Mouse (Mus musculus) layer of hippocampus, adult 2 months (tissue): ENCODE data around the gene Atf6b. TPM values are rescaled to one million over a fixed set of nuclear protein-coding genes. Genes with fewer than 3 reads are reported as not detected.

Experiments used
- DNase-seq, 2 experiments: peaks; one replicate each; pipeline ENCODE4 v3.0.0; 2022; ENCODE audit warnings: low spot score in 2 of 2
- H3K27ac ChIP-seq: fragments of 200-600 bp; 2 replicates; pipeline ENCODE4 v1.8.1; 2022
- H3K4me3 ChIP-seq: fragments of 200-600 bp; 2 replicates; pipeline ENCODE4 v1.8.1; 2022; ENCODE audit warnings: mild to moderate bottlenecking
- CTCF ChIP-seq: fragments of 200-600 bp; conservative IDR thresholded peaks from 2 replicates; pipeline ENCODE4 v1.8.1; 2022; ENCODE audit warnings: antibody characterized with exemption, mild to moderate bottlenecking, moderate library complexity
- total RNA-seq, 2 experiments: library from RNA; stranded (reverse); gene quantifications; 2 replicates each; pipeline ENCODE4 v1.2.3; 2021

Gene Atf6b
- total RNA-seq, 2 experiments from 2014 or later: 92.0 to 93.2 TPM

DNA sequence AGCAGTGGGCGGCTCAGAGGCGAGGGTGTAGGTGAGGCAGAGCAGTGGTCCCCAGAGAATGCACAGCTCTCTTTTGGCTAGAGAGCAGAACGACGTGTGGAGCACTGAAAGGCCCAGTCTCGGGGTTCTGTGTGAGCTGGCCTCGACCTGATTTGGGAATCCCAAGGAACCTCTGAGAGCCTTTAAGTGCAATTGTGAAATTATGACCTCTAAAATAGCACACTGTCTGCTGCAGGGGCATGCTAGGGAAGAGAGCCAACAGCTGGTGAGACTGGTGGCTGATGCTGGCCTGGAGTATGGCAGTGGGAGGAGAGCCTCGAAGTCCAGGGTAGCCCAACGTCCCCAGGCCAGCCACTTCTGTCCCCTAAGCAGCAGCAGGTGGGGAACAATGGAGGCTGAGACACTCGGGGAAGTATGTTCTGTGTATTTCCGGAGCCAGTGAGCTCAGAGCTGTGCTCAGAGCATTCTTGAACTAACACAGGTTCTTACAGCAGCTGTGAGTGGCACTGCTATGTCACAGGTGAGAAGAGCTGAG, 36.8 kb downstream of the Atf6b start:
- TF ChIP-seq CTCF: no peak
- no peak overlapping the region for H3K4me3 ChIP-seq
- no peak overlapping the region for H3K27ac ChIP-seq
- no peak for DNase-seq

DNA sequence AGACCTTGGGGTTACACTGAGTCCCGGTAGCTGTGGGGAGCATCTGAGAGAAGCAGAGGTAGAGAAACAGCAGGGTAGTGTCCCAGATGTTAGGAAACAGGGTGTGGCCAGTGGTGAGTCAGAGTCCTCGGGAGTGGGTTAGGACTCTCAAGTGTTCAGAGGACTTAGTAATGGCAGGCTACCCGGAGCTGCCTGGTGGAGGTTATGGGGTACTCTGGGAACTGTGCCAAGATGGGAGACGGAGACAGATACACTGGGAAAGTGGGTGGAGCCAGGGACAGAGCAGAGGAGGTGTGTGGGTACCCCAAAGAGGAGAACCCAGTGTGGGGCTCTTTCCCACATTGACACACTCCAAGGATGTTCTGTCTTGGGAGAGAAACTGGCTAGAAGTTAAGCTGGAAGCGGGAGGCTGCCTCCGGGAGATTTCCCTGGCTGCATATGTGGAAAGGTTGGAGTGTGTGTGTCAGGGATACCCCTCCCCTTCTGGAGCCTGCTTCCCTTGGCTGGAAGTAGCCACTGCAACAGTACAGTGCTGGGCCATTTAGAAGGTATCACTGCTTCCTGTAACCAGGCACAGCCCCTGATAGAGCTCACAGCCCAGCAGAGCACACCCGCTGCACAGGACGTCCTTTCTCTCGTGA, 37.4 kb downstream of the Atf6b start:
- no peak overlapping the region for H3K27ac ChIP-seq
- TF ChIP-seq CTCF: no peak
- DNase-seq: no peak
- no peak overlapping the region for H3K4me3 ChIP-seq

DNA sequence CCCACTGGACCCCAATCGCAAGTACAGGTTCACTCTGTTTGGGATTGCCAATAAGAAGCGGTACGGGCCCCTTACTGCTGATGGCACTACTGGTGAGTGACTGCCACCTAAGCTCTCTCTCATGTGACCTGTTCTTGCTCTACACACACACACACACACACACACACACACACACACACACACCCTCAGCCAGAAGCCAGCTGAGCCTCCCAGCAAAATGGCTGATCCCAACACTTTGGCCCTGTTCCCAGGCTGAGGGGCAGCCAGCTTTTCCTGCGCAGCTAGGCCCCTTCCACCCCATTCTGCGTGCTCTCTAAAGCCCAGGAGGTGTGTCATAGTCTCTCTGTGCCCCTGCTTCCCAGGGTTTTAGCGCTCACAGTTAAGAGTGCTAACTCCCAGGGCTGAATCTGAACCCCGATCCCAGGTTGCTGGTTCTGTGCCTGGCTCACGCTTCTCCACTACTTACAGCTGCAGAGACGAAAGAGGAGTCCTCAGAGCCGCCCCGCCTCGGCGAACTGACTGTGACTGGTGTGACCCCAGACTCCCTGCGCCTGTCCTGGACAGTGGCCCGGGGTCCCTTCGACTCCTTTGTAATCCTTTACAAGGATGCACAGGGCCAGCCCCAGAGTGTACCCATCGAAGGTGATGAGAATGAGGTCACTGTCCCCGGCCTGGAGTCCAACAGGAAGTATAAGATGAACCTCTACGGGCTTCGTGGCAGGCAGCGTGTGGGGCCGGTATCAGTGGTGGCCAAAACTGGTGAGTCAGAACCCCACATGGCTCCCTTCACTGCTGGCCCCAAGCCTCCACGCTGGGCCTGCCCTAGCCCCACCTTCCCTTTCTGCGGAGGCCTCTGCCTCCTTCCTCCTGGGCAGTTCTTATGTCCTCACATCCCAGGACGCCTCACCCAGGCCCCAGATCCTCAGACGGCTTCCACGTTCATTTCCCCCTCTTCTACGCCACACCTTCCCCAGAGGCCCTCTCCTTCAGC, 38.5 kb downstream of the Atf6b start:
- TF ChIP-seq CTCF: no peak
- Histone ChIP-seq H3K4me3 (no peak overlapping the region), H3K27ac (no peak overlapping the region)
- no peak for DNase-seq

DNA sequence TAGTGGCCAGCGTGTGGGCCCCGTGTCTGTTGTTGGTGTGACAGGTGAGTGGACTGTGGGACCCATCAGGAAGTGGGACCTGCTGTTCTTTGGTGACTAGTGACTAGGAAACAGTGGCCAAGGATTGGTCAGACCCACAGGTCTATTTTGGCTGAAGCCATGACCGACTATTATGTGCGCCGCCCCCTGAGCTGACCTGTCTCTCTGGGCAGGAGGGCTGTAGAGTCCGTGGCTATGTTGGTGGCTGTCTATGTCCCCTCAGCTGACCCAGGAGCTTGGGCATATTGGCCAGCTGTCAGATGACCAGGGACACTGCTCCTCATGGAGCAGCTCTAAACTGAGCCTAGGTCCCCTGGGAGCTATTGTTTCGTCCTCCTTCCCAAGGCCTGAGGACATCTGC, 41.9 kb downstream of the Atf6b start:
- DNase-seq: no peak
- no peak for TF ChIP-seq CTCF
- H3K4me3 ChIP-seq: no peak overlapping the region
- H3K27ac ChIP-seq: no peak overlapping the region

DNA sequence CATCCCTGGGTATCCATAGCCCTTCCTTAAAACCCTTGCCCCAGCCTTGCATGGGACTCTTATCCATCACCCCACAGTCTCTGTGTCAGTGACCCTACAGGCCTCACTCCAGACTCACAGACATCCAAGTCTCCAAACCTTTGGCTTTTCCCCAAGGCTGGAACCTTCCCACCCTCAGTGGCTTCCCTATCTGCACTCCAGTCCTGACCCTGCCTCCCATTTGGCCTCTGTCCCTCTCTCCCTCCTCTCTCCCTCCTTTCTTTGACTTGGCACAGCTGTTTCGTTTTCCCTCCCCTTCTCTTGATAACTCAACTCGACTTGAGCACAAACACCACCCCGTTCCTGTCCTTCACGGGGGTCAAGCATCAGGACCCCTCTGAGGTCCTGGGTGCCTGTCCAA, 43.5 kb downstream of the Atf6b start:
- Histone ChIP-seq H3K27ac (no peak overlapping the region), H3K4me3 (no peak overlapping the region)
- DNase-seq: no peak
- TF ChIP-seq CTCF: no peak

DNA sequence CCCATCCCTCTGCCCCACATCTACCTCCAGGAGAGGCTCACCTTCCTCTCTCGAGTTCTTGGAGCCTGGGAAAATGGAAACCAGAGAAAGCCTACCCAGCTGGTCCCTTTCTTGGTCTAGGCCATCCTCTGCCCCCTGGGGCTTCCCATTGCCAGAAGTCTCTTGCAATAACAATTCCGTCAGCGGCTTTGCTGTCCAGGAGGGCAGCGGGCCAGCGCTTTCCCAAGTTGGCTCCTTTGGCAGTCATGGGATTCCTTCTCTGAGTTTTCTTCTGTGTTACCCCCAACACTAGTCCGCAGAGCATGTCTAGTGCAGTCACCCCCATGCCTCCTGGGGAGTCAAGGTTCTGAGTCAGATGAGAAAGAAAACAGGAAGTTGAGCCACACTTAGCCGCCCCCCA, 46.0 kb downstream of the Atf6b start:
- no peak for DNase-seq
- no peak overlapping the region for H3K27ac ChIP-seq
- TF ChIP-seq CTCF: no peak
- no peak overlapping the region for H3K4me3 ChIP-seq

DNA sequence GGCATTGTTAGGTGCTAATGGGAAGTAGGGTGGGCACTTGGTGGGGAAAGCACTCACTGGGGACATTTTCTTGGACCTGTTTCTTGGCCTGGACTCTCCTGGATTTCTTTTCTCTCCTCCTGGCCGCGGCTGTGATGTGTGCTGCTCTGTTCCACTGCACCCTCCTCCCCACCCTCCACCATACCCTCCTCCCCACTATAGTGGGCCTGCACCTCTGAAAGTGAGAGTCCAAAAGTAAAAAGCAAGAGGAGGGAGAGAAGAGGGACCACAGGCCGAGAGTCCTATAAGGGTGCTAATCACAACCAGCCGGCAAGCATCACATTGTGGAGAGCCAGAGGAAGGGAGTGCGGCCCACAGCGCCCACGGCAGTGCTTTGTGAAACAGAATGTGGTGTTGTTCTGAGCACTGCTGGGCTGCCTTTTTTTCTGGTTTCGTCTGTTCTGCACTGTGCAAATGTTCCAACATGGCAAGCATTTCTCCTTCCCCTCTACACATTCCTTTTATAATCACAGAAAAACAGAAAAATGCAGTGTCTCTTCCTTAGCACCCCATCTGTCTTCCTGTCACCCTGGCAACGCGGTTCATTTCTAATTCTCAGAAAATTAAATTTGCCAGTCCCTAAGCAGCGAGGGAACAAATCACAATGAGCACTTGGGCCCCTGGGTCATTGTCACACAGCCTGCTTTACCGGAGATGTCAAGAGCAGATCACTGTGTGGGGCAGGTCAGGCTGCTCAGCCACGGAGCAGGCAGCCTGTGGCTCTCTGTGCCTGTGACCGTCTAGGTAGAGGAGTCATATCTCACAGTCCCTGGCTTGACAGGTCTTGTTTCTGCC, 52.8 kb downstream of the Atf6b start:
- TF ChIP-seq CTCF: no peak; the same call in 1 of the 2 replicates
- no peak overlapping the region for H3K4me3 ChIP-seq
- peak overlapping the region; percentile 95 for H3K27ac ChIP-seq
- peak; percentile 78 to 91 for DNase-seq

DNA sequence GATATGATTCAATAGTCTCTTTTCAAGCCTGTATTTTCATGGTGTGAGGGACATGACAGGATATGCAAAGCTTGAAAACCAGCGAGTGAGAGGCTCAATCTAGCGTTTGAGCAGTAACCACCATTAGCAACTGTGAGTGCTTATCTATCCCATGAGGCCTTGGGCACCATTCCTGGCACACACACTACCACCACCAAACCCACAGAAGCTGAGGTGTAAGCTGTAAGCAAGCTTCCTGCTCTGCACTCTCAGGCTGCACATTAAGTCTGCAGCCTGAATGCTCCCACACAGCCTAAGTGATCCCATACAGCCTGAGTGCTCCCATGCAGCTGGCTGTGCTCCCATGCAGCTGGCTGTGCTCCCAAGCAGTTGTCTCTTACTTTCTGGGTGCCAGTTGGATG, 53.7 kb downstream of the Atf6b start:
- Histone ChIP-seq H3K4me3 (no peak overlapping the region), H3K27ac (peak overlapping the region; percentile 95)
- TF ChIP-seq CTCF: no peak
- peak in 1 of 2 experiments; percentile 36 for DNase-seq

Other genes starting within 250 kb of the Atf6b start
- gene BC051142, start 248.3 kb upstream of the Atf6b start, total RNA-seq: 1 to 10 TPM; 4.1 to 7.2 TPM
- not detected for gene Btnl4, start 169.8 kb upstream of the Atf6b start, total RNA-seq
- gene Btnl6, start 129.8 kb upstream of the Atf6b start, total RNA-seq: not detected
- gene Notch4, start 82.9 kb upstream of the Atf6b start, total RNA-seq: 10 to 100 TPM; 11.0 to 15.9 TPM
- gene Gpsm3, start 57.3 kb upstream of the Atf6b start, total RNA-seq: 1 to 10 TPM; 2.4 to 2.5 TPM
- gene Pbx2, start 55.9 kb upstream of the Atf6b start, total RNA-seq: 10 to 100 TPM; 66.9 to 69.5 TPM
- gene Ager, start 49.3 kb upstream of the Atf6b start, total RNA-seq: under 1 TPM; 0.79 to 0.83 TPM
- gene Rnf5, start 43.5 kb upstream of the Atf6b start, total RNA-seq: 10 to 100 TPM; 72.1 to 80.3 TPM
- 100 to 1,000 TPM; 153 to 160 TPM for gene Agpat1, start 42.9 kb upstream of the Atf6b start, total RNA-seq
- 1 to 10 TPM; 1.7 to 2.4 TPM for gene Egfl8, start 31.2 kb upstream of the Atf6b start, total RNA-seq
- gene Ppt2, start 18.6 kb upstream of the Atf6b start, total RNA-seq: 10 to 100 TPM; 46.8 to 55.8 TPM
- 100 to 1,000 TPM; 276 to 305 TPM for gene Prrt1, start 17.6 kb upstream of the Atf6b start, total RNA-seq
- gene Fkbpl, start 2.4 kb upstream of the Atf6b start, total RNA-seq: 10 to 100 TPM; 16.2 to 18.8 TPM
- gene Tnxb, start 23.4 kb downstream of the Atf6b start, total RNA-seq: 10 to 100 TPM; 10.9 to 11.0 TPM
- gene C4b, start 96.7 kb downstream of the Atf6b start, total RNA-seq: 10 to 100 TPM; 27.2 to 28.7 TPM
- under 1 TPM in 1 of 2 experiments, not detected in 1; 0.42 TPM for gene Cyp21a1, start 157.4 kb downstream of the Atf6b start, total RNA-seq
- gene Stk19, start 189.8 kb downstream of the Atf6b start, total RNA-seq: 10 to 100 TPM; 55.5 to 61.3 TPM
- gene Dxo, start 189.9 kb downstream of the Atf6b start, total RNA-seq: 10 to 100 TPM; 39.7 to 42.3 TPM
- 10 to 100 TPM; 75.1 to 78.3 TPM for gene Skiv2l, start 203.1 kb downstream of the Atf6b start, total RNA-seq
- 10 to 100 TPM; 34.9 to 38.1 TPM for gene Nelfe, start 203.2 kb downstream of the Atf6b start, total RNA-seq
- gene Cfb, start 215.4 kb downstream of the Atf6b start, total RNA-seq: not detected
- 1 to 10 TPM; 7.5 to 9.0 TPM for gene Zbtb12, start 232.3 kb downstream of the Atf6b start, total RNA-seq
- gene Gm20547, start 234.9 kb downstream of the Atf6b start, total RNA-seq: not detected